Mouse (Mus musculus): ENCODE measurements around the gene Hrh1. TPM values are rescaled to one million over a fixed set of nuclear protein-coding genes. Genes with fewer than 3 reads are reported as not detected.

Hrh1 gene
- total and polyA plus RNA-seq, 2 experiments from 2014 or later, result 1.6 to 5.3 TPM

- H3K27ac ChIP-seq, result no peak overlapping the region
- H3K9me3 ChIP-seq (ENCODE audit: low read length), result no peaks in the 10 kb centered on the region
- no peak overlapping the region for H3K9ac ChIP-seq (replicated peaks; ENCODE audit: low read length)
- no peaks in the 10 kb centered on the region for H3K4me1 ChIP-seq (ENCODE audit: insufficient read depth, low read length)
- ATAC-seq, result peak; percentile 83
- no peak overlapping the region for H3K4me3 ChIP-seq (ENCODE audit: low read length)
- WGBS, result 14% methylated on average over 8 of the region's 8 CpGs
- H3K4me2 ChIP-seq (ENCODE audit: low read depth, low read length), result no peak overlapping the region
- DNase-seq (ENCODE audit: low spot score), result peak; percentile 61
- no peak for TF ChIP-seq CTCF (IDR thresholded peaks at IDR 0.05; ENCODE audit: low read depth)
- no peaks in the 10 kb centered on the region for H3K27me3 ChIP-seq (ENCODE audit: insufficient read depth, low read length)
- H3K36me3 ChIP-seq (ENCODE audit: insufficient read depth, low read length), result no peaks in the 10 kb centered on the region
Measured at GRCm38 (mm10) chr6:114414510-114414909, 16.8 kb downstream of the Hrh1 start.

GRCm38 (mm10) chr6:114418037-114418436 lies 20.3 kb downstream of the Hrh1 start:
- Histone ChIP-seq H3K4me1 (ENCODE audit: insufficient read depth, low read length) (no peaks in the 10 kb centered on the region), H3K4me3 (ENCODE audit: low read length) (no peak overlapping the region), H3K9ac (replicated peaks; ENCODE audit: low read length) (no peak overlapping the region), H3K36me3 (ENCODE audit: insufficient read depth, low read length) (no peaks in the 10 kb centered on the region), H3K27me3 (ENCODE audit: insufficient read depth, low read length) (no peaks in the 10 kb centered on the region), H3K9me3 (ENCODE audit: low read length) (no peaks in the 10 kb centered on the region), H3K27ac (no peak overlapping the region), H3K4me2 (ENCODE audit: low read depth, low read length) (no peak overlapping the region)
- WGBS, result 76% methylated on average over 2 of the region's 2 CpGs
- no peak for TF ChIP-seq CTCF (IDR thresholded peaks at IDR 0.05; ENCODE audit: low read depth)
- ATAC-seq, result no peak
- DNase-seq (ENCODE audit: low spot score), result no peak

DNA sequence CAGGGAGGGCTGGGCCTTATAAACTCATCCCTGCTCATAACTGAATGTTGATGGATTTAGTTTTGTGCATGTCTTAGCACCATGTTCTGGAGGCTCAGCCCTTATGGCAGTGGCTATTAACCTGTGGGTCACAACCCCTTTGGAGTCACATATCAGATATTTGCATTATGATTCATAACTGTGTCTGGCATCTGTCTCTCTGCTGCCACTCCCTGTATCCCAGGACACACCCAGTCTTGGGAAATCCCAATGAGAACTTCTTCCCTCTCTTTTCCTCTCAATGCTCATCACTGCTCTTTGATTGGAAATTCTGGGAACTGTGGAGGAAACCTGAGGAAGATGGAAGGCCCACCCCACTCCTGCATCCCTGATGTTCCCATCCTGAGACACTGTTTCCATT lies 23.3 kb downstream of the Hrh1 start:
- no peak overlapping the region for H3K9ac ChIP-seq (replicated peaks; ENCODE audit: low read length)
- no peak for TF ChIP-seq CTCF (IDR thresholded peaks at IDR 0.05; ENCODE audit: low read depth)

GRCm38 (mm10) chr6:114423051-114423676 lies 25.4 kb downstream of the Hrh1 start:
- no peak overlapping the region for H3K4me2 ChIP-seq (ENCODE audit: low read depth, low read length)
- no peak overlapping the region for H3K9ac ChIP-seq (replicated peaks; ENCODE audit: low read length)
- DNase-seq (ENCODE audit: low spot score) (no peak), ATAC-seq (0 out of 2 replicates have a peak, but pooled peaks have one; percentile 30)
- peaks cover 6% of the 10 kb centered on the region; the same call in 1 of the 2 replicates for H3K4me1 ChIP-seq (ENCODE audit: insufficient read depth, low read length)
- H3K4me3 ChIP-seq (ENCODE audit: low read length), result no peak overlapping the region
- H3K27me3 ChIP-seq (ENCODE audit: insufficient read depth, low read length), result no peaks in the 10 kb centered on the region
- no peaks in the 10 kb centered on the region for H3K36me3 ChIP-seq (ENCODE audit: insufficient read depth, low read length)
- H3K9me3 ChIP-seq (ENCODE audit: low read length), result no peaks in the 10 kb centered on the region
- no peak for TF ChIP-seq CTCF (IDR thresholded peaks at IDR 0.05; ENCODE audit: low read depth)
- WGBS, result 66% methylated on average over 9 of the region's 9 CpGs
- H3K27ac ChIP-seq, result no peak overlapping the region

More for the DNA sequence above, 23.3 kb downstream of the Hrh1 start:
- no peaks in the 10 kb centered on the region for H3K9me3 ChIP-seq (ENCODE audit: low read length)
- H3K4me1 ChIP-seq (ENCODE audit: insufficient read depth, low read length), result no peaks in the 10 kb centered on the region
- no peak for DNase-seq (ENCODE audit: low spot score)
- H3K27me3 ChIP-seq (ENCODE audit: insufficient read depth, low read length), result no peaks in the 10 kb centered on the region
- no peak overlapping the region for H3K4me2 ChIP-seq (ENCODE audit: low read depth, low read length)
- no peaks in the 10 kb centered on the region for H3K36me3 ChIP-seq (ENCODE audit: insufficient read depth, low read length)
- no peak overlapping the region for H3K27ac ChIP-seq
- H3K4me3 ChIP-seq (ENCODE audit: low read length), result no peak overlapping the region
- ATAC-seq, result no peak

- Histone ChIP-seq H3K9ac (replicated peaks; ENCODE audit: low read length) (no peak overlapping the region), H3K4me1 (ENCODE audit: insufficient read depth, low read length) (peaks cover 6% of the 10 kb centered on the region; the same call in 1 of the 2 replicates), H3K27me3 (ENCODE audit: insufficient read depth, low read length) (no peaks in the 10 kb centered on the region), H3K9me3 (ENCODE audit: low read length) (no peaks in the 10 kb centered on the region), H3K4me3 (ENCODE audit: low read length) (no peak overlapping the region), H3K4me2 (ENCODE audit: low read depth, low read length) (no peak overlapping the region), H3K27ac (no peak overlapping the region), H3K36me3 (ENCODE audit: insufficient read depth, low read length) (no peaks in the 10 kb centered on the region)
- DNase-seq (ENCODE audit: low spot score), result no peak
- TF ChIP-seq CTCF (IDR thresholded peaks at IDR 0.05; ENCODE audit: low read depth), result no peak
- WGBS, result 59% methylated on average over 5 of the region's 5 CpGs
- ATAC-seq, result no peak
Measured at GRCm38 (mm10) chr6:114425343-114425742, 27.6 kb downstream of the Hrh1 start.

GRCm38 (mm10) chr6:114427641-114428040 lies 29.9 kb downstream of the Hrh1 start:
- TF ChIP-seq CTCF (IDR thresholded peaks at IDR 0.05; ENCODE audit: low read depth), result no peak
- no peaks in the 10 kb centered on the region for H3K9me3 ChIP-seq (ENCODE audit: low read length)
- peak overlapping the region; percentile 57 for H3K27ac ChIP-seq

DNA sequence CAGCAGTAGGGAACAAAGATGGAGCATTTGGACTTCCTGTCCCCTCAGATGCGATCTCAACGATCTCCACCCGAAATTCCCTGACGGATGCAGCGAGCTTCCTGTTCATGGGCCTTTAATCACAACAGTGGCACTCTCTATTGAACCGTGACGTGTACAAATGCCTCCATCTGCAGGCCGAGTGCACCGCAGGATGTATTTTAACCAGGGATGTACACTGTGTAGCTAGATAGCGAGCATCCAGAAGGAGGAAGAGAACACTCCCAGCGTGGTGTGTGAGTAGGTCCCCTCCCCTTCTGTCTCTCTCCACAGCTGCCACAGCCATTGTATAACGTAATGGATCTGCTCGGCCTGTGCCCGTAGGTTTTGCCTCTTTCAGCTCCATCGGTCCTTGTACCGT lies 31.1 kb downstream of the Hrh1 start:
- Histone ChIP-seq H3K36me3 (ENCODE audit: insufficient read depth, low read length) (no peaks in the 10 kb centered on the region), H3K4me2 (ENCODE audit: low read depth, low read length) (no peak overlapping the region), H3K4me1 (ENCODE audit: insufficient read depth, low read length) (peaks cover 6% of the 10 kb centered on the region; the same call in 1 of the 2 replicates), H3K4me3 (ENCODE audit: low read length) (no peak overlapping the region), H3K27ac (no peak overlapping the region), H3K9me3 (ENCODE audit: low read length) (no peaks in the 10 kb centered on the region), H3K27me3 (ENCODE audit: insufficient read depth, low read length) (no peaks in the 10 kb centered on the region), H3K9ac (replicated peaks; ENCODE audit: low read length) (no peak overlapping the region)
- WGBS, result 53% methylated on average over 16 of the region's 16 CpGs
- DNase-seq (ENCODE audit: low spot score) (peak; percentile 26), ATAC-seq (peak; percentile 54)
- no peak for TF ChIP-seq CTCF (IDR thresholded peaks at IDR 0.05; ENCODE audit: low read depth)

More at GRCm38 (mm10) chr6:114427641-114428040, 29.9 kb downstream of the Hrh1 start:
- Histone ChIP-seq H3K4me3 (ENCODE audit: low read length) (no peak overlapping the region), H3K27me3 (ENCODE audit: insufficient read depth, low read length) (no peaks in the 10 kb centered on the region), H3K4me2 (ENCODE audit: low read depth, low read length) (no peak overlapping the region), H3K9ac (replicated peaks; ENCODE audit: low read length) (no peak overlapping the region), H3K36me3 (ENCODE audit: insufficient read depth, low read length) (no peaks in the 10 kb centered on the region), H3K4me1 (ENCODE audit: insufficient read depth, low read length) (peaks cover 6% of the 10 kb centered on the region; the same call in 1 of the 2 replicates)
- DNase-seq (ENCODE audit: low spot score) (peak; percentile 82), ATAC-seq (peak; percentile 79)
- WGBS, result 36% methylated on average over 13 of the region's 13 CpGs

All from hindbrain, postnatal 0 days (tissue).